Mouse (Mus musculus) common myeloid progenitor, adult 5-6 weeks (primary cell): ENCODE measurements around the gene Gm1604a. TPM values are rescaled to one million over a fixed set of nuclear protein-coding genes. Genes with fewer than 3 reads are reported as not detected.

Experiments
- total RNA-seq: library from RNA; stranded (forward); fragments of 200-1000, 187-1606 nt; gene quantifications from 2 replicates; pipeline ENCODE4 v1.2.3, GENCODE M21; 2017

Gene Gm1604a
- total RNA-seq, 1 experiment from 2014 or later, result 0.41 TPM

Other genes with a start within 250 kb of the Gm1604a start
- gene Ezr, start 242.8 kb upstream of the Gm1604a start, total RNA-seq, result 175 and 186 TPM in 2 replicates
- gene Rsph3b, start 76.9 kb upstream of the Gm1604a start, total RNA-seq, result 43.6 and 46.6 TPM in 2 replicates
- 39.2 and 40.2 TPM in 2 replicates for gene Tagap1, start 64.4 kb upstream of the Gm1604a start, total RNA-seq
- gene Rnaset2b, start 54.9 kb upstream of the Gm1604a start, total RNA-seq, result 429 and 483 TPM in 2 replicates
- not detected in 2 replicates for gene Gm49721, start 46.7 kb upstream of the Gm1604a start, total RNA-seq
- gene Rps6ka2, start 144.5 kb downstream of the Gm1604a start, total RNA-seq, result 2.1 and 2.4 TPM in 2 replicates